In genomic region chr12:12937746-12938145, GRCm38 (mm10) we compare ENCODE assay signal across 8 mouse cellular contexts. TPM values are rescaled to one million over a fixed set of nuclear protein-coding genes. Genes with fewer than 3 reads are reported as not detected.
A peak's percentile ranks its signal among the peaks of the same experiment; 100 is the strongest.
DNase-seq lines count a peak whose midpoint lies in the region; ATAC-seq and TF ChIP-seq lines count a peak whose summit lies in the region.

No protein-coding gene starts in this region.

- H3K4me1 ChIP-seq in kidney, embryonic 14.5 days (ENCODE audit: control insufficient read depth, insufficient read depth, low read length): peaks cover 16% of the 10 kb centered on the region; the same call in 1 of the 2 replicates
- peaks cover 18% of the 10 kb centered on the region for H3K4me1 ChIP-seq in heart, embryonic 15.5 days (replicated peaks)
- peaks cover 44% of the 10 kb centered on the region for H3K4me1 ChIP-seq in thymus, adult 2 months (replicated peaks; ENCODE audit: control insufficient read depth, insufficient read depth, low read length)

- no peak for TF ChIP-seq POLR2A in thymus, adult 2 months (IDR thresholded peaks at IDR 0.05; ENCODE audit: control insufficient read depth, extremely low read depth, insufficient read depth, low read length, poor library complexity)

- peak overlapping the region; percentile 83 for H3K4me3 ChIP-seq in kidney, embryonic 14.5 days (ENCODE audit: low read length)
- peak overlapping the region; percentile 84 for H3K4me3 ChIP-seq in heart, embryonic 15.5 days
- peak overlapping the region; percentile 28; the same call in 1 of the 2 replicates for H3K4me3 ChIP-seq in thymus, adult 2 months (ENCODE audit: control insufficient read depth, insufficient read depth, low read length)

- no peaks in the 10 kb centered on the region for H3K9me3 ChIP-seq in kidney, embryonic 14.5 days (ENCODE audit: control insufficient read depth, low read length)
- no peaks in the 10 kb centered on the region for H3K9me3 ChIP-seq in heart, embryonic 15.5 days (replicated peaks)

- no peak for DNase-seq in kidney, adult 18-20 months
- peak; percentile 30 for DNase-seq in brain, embryonic 18.5 days (ENCODE audit: low read depth, low spot score)
- DNase-seq in thymus, adult 2 months: peak; percentile 12
- no peak for DNase-seq in embryo, embryonic 10.5 days (ENCODE audit: low spot score)
- no peak for DNase-seq in spleen, postnatal 4 days (ENCODE audit: low spot score in 2 of 2)

- peak overlapping the region; percentile 84; the same call in 1 of the 2 replicates for H3K9ac ChIP-seq in kidney, embryonic 14.5 days (ENCODE audit: low read depth, low read length)
- peak overlapping the region; percentile 84 for H3K9ac ChIP-seq in heart, embryonic 15.5 days

- H3K27me3 ChIP-seq in kidney, embryonic 14.5 days (ENCODE audit: control insufficient read depth, insufficient read depth, low read length): no peaks in the 10 kb centered on the region
- H3K27me3 ChIP-seq in heart, embryonic 15.5 days: no peaks in the 10 kb centered on the region
- H3K27me3 ChIP-seq in thymus, adult 2 months (ENCODE audit: control insufficient read depth, insufficient read depth, low read length): peaks cover 9% of the 10 kb centered on the region

- H3K36me3 ChIP-seq in kidney, embryonic 14.5 days (ENCODE audit: control insufficient read depth, insufficient read depth, low read length): peaks cover 37% of the 10 kb centered on the region
- peaks cover 11% of the 10 kb centered on the region for H3K36me3 ChIP-seq in heart, embryonic 15.5 days
- H3K36me3 ChIP-seq in thymus, adult 2 months (ENCODE audit: control insufficient read depth, insufficient read depth, low read length): no peaks in the 10 kb centered on the region

- 16% methylated on average over 9 of the region's 9 CpGs for WGBS in kidney, embryonic 14.5 days
- 22% methylated on average over 9 of the region's 9 CpGs for WGBS in heart, embryonic 15.5 days
- WGBS in thymus, adult 2 months: 3% methylated on average over 9 of the region's 9 CpGs

- ATAC-seq in kidney, embryonic 14.5 days (ENCODE audit: low FRiP score, low TSS enrichment): no peak
- no peak for ATAC-seq in heart, embryonic 15.5 days (replicated peaks; ENCODE audit: insufficient number of reproducible peaks, insufficient read depth, low FRiP score, low read depth)
- 0 out of 2 replicates have a peak, but pooled peaks have one; percentile 5 for ATAC-seq in megakaryocyte, adult 5-6 weeks (ENCODE audit: poor library complexity, severe bottlenecking)

- no peak for TF ChIP-seq CTCF in thymus, adult 2 months (IDR thresholded peaks at IDR 0.05; ENCODE audit: borderline replicate concordance, control insufficient read depth, extremely low read depth, insufficient read depth, low read length, poor library complexity)

- peak overlapping the region; percentile 87; the same call in 1 of the 2 replicates for H3K27ac ChIP-seq in kidney, embryonic 14.5 days (ENCODE audit: low read depth, low read length)
- H3K27ac ChIP-seq in heart, embryonic 15.5 days: peak overlapping the region; percentile 69; the same call in 1 of the 2 replicates
- H3K27ac ChIP-seq in thymus, adult 2 months (ENCODE audit: control insufficient read depth, insufficient read depth, low read length): no peak overlapping the region

- peak overlapping the region; percentile 83 for H3K4me2 ChIP-seq in kidney, embryonic 14.5 days (replicated peaks; ENCODE audit: low read depth, low read length)
- peak overlapping the region; percentile 88 for H3K4me2 ChIP-seq in heart, embryonic 15.5 days

RNA-seq across cellular contexts. Expression of gene Mycn, which starts 4.0 kb away (rescaled TPM):
- 88.2 and 104 TPM in 2 replicates for polyA plus RNA-seq in kidney, embryonic 14.5 days (2014; fragmentation: Nextera tagmentation; extraction: Ambion mirVana)
- polyA plus RNA-seq in heart, embryonic 15.5 days (2015; fragmentation: Nextera tagmentation; extraction: Ambion mirVana): 33.6 and 34.5 TPM in 2 replicates
- 0.16 and 0.67 TPM in 2 replicates for total RNA-seq in megakaryocyte, adult 5-6 weeks (2015)
- total RNA-seq in megakaryocyte, adult 5-6 weeks (2017): 0.08 and 0.11 TPM in 2 replicates
- polyA plus RNA-seq in thymus, adult 2 months (2012; rRNA removed): 2.9 and 3.4 TPM in 2 replicates

Comparison
In these comparisons a context has a peak if more than half of its experiments do, and no peak if none do; other contexts are left out.
1. H3K4me3 ChIP-seq: peak in every context shown above with its lines; median percentile 84 in heart, embryonic 15.5 days; 83 in kidney, embryonic 14.5 days; 28 in thymus, adult 2 months.
2. DNase-seq: peak in brain, embryonic 18.5 days (single experiment) and thymus, adult 2 months (single experiment); none in kidney, adult 18-20 months (single experiment), embryo, embryonic 10.5 days (single experiment) and spleen, postnatal 4 days (0 of 2).